Mouse (Mus musculus) embryonic fibroblast, embryonic 13.5 days (primary cell): Measurements from ENCODE around the gene Zfp697.

ENCODE experiments used
- CTCF ChIP-seq: IDR thresholded peaks from 2 replicates; pipeline ENCODE4 v1.5.1; 2011; ENCODE audit warnings: mild to moderate bottlenecking, control low read depth, low read length, moderate library complexity, borderline replicate concordance; ENCODE audit not compliant: insufficient read depth
- POLR2A ChIP-seq: IDR thresholded peaks from 2 replicates; pipeline ENCODE4 v1.6.1; 2011; ENCODE audit warnings: low read depth, mild to moderate bottlenecking, control low read depth, low read length, moderate library complexity

DNA sequence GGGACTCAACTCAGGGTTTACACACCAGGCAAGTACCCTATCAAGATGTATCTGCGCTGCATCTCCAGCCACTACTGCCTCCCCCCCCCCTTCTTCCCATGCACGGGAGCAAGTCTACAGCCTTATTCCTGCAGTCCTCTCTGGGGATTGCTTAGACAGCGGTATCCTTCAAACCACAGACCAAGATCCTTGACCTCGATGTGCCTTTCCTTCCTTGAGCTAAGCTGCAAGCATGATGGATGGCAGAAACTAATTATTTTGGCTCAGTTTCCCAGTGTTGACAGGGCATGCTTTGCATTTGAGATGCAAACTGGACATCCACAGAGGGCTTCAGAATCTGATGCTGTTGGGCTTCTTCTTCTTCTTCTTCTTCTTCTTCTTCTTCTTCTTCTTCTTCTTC, 40.7 kb downstream of the Zfp697 start:
- TF ChIP-seq POLR2A, result no peak
- no peak for TF ChIP-seq CTCF
